Mouse (Mus musculus): Measurements from ENCODE around the gene Tnfsfm13.
"Not testable (repeated sequence)": the region's sequence is repeated elsewhere in the genome, so short reads cannot be mapped to it uniquely, and the experiment has no call there.

Tnfsfm13 gene

GRCm38 (mm10) chr11:69704613-69705010 is 8.7 kb upstream of the Tnfsfm13 start:
- DNase-seq (ENCODE audit: low spot score in 2 of 2) = no peak

DNA sequence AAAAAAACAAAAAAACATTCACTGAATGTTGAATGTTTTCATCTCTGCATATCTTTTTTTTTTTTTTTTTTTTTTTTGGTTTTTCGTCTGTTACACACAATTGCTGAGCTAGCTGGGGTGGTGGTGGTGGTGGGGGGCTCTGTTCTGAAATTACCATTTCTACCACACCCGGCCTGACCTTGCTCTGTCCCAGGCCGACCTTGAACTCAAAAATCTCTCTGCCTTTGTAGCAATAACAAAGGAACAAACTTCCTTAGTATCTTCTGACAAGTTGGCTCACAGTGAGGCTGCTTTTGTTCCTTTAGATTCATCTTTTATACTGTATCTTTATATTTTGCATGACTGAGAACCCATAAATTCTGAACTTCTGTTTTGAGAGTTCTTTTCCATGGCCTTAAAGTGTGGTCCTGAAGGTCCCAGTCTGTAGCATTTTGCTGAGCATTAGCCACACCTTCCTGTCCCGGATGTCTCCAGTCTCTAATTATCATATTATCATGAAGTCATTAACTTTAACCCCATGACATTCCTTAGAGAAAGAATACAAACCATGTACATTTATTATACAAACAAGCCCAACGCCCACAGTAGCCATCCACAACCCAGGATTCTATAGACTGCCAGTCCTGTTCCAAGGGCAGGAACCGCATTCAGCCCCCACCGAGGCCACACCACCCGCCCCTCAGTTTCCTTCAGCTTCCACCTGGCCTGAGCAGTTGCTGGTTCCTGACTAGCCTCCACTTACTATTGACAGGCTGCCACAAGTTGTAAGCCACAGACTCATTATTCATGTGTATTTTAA is 8.1 kb upstream of the Tnfsfm13 start:
- no peak for DNase-seq (ENCODE audit: low spot score in 2 of 2)

DNA sequence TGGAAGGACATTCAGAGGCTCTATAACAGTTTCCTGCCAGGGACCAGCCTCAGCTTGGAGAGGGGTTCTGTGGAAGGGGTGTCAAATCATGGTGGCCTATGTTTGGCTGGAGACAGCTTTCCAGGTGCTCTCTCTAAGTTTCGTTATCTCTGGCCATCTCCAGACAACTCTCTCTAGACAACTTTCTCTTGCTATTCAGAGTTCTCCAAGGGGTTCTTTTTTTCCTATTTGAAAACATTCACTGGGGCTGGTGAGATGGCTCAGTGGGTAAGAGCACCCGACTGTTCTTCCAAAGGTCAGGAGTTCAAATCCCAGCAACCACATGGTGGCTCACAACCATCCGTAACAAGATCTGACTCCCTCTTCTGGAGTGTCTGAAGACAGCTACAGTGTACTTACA is 7.5 kb upstream of the Tnfsfm13 start:
- DNase-seq (ENCODE audit: low spot score in 2 of 2) = not testable (repeated sequence)

DNA sequence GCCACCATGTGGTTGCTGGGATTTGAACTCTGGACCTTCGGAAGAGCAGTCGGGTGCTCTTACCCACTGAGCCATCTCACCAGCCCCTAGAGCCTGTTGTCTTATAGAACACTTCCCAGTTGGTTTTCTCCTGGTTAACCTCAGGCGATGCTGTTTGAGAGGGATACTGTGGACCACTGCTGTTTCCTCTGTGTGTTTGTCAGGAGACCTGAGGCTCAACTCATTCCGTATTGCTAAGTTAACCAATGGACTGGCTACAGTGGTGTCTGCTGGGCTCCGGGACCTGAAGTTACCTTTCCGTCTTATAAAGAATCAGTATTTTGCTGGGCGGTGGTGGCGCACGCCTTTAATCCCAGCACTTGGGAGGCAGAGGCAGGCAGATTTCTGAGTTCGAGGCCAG is 7.0 kb upstream of the Tnfsfm13 start:
- DNase-seq (ENCODE audit: low spot score in 2 of 2) = not testable (repeated sequence)

GRCm38 (mm10) chr11:69699595-69699994 is 3.7 kb upstream of the Tnfsfm13 start:
- no peak for DNase-seq (ENCODE audit: low spot score in 2 of 2)

- DNase-seq (ENCODE audit: low spot score in 2 of 2) = no peak
Observed at GRCm38 (mm10) chr11:69698574-69698973, 2.7 kb upstream of the Tnfsfm13 start.

DNA sequence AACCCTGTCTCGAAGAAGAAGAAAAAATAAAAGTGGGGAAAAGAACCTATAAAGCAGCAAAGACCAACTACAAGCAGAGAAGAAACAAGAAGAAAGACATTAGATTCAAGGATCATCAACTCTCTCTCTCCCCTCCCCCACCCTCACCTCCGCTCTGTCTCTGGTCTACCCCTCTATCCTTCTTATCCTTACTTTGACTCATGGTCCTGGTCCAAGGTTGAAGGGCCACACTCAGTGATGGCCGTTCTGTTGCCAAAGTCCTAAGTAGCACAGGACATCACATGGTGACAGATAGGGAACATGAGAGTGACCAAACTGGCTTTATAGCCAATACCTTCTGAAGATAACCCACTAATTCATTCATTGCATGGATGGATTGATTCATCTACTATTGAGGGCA is 1.5 kb upstream of the Tnfsfm13 start:
- no peak for DNase-seq (ENCODE audit: low spot score in 2 of 2)

GRCm38 (mm10) chr11:69695046-69695360 is 895 bp downstream of the Tnfsfm13 start:
- DNase-seq (ENCODE audit: low spot score in 2 of 2) = no peak

DNA sequence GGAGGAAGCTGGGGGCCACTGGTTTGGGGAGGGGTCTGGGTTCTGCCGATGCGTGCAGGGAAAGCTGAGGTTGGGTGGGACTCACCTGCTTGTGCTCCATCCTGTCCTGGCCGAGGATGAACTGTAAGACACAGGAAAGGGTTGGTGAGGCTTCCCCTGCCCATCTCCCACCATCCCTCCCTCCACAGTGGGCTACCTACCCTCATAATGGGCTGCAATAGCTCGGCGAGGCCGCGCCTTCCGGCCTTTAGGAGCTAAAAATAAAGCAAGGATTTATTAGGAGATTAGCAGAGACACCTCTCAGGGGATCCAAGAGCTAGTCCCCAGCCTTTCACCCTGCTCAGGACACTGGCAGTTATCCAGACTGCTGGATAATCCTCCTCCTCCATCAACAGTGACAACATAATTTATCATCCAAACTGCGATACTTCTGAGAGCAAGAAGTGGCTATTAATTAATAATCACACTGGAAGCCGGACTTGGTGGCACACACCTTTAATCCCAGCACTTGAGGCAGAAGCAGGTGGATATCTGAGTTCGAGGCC is 2.4 kb downstream of the Tnfsfm13 start:
- DNase-seq (ENCODE audit: low spot score in 2 of 2) = no peak

DNA sequence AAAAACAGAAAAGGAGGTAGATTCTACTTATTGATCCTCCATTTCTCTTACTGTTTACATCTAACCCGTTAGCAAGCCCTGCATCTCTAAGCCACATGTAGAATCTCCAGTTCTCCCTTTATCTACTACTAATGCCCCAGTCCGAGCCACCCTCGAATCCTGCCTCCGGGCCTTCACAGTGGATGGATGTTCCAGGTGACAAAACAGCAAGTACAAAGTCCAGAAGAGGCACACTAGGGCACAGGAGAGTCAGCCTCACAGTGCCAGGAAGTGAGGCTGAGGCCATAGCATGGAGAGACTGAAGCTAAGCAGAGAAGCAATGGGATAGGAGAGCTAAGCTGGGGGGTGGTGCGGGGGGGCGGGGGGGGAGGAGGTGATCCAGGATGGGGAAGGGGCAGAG is 3.0 kb downstream of the Tnfsfm13 start:
- DNase-seq (ENCODE audit: low spot score in 2 of 2) = no peak

DNA sequence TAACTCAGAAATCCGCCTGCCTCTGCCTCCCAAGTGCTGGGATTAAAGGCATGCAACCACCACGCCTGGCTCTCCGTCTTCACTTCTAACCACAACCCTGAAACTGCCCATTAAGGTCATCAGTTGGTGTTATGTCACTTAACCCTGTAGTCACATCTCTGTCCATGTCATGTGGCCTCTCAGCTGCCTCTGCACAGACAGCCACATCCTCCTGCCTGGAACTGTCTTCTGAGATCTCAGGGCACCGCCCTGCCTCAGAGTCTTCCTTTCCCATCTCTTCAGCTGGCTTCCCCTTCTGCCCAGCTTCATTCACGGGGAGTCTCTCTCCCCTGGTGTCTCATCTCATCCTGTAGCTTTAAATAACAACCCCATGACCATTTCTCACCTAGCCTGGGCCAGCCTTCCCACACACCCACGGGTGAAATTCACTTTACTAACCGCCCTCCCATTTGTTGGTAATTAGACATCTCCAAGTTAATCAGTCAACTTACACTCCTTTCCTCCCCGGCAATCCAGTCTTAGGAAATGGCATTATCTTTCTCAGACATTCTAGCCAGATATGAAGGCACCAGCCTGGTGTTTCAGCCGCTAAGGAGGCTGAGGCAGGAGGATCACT is 3.6 kb downstream of the Tnfsfm13 start:
- DNase-seq (ENCODE audit: low spot score in 2 of 2) = no peak

GRCm38 (mm10) chr11:69689891-69690290 is 6.0 kb downstream of the Tnfsfm13 start:
- no peak for DNase-seq (ENCODE audit: low spot score in 2 of 2)

- DNase-seq (ENCODE audit: low spot score in 2 of 2) = no peak
Observed at GRCm38 (mm10) chr11:69687061-69687460, 8.8 kb downstream of the Tnfsfm13 start.

DNA sequence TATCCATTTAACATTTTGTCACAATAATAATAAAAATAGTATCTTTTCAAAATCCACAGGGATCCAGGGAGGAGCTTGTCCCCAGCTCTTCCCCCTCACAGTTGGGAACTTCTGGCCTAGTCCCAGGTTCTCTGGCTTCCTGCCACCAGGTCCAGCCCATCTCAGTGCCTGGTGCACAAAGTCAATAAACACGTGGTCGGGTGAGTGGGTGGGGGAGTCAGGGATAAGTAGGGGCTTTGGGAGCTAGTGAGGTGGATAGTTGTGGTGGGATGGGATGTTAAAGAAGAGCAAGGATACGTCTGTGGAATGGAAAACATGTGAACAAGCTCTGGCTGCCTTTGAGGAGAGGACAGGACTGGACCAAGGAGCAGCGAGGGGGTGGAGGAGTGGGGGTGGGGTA is 9.5 kb downstream of the Tnfsfm13 start:
- no peak for DNase-seq (ENCODE audit: low spot score in 2 of 2)

DNA sequence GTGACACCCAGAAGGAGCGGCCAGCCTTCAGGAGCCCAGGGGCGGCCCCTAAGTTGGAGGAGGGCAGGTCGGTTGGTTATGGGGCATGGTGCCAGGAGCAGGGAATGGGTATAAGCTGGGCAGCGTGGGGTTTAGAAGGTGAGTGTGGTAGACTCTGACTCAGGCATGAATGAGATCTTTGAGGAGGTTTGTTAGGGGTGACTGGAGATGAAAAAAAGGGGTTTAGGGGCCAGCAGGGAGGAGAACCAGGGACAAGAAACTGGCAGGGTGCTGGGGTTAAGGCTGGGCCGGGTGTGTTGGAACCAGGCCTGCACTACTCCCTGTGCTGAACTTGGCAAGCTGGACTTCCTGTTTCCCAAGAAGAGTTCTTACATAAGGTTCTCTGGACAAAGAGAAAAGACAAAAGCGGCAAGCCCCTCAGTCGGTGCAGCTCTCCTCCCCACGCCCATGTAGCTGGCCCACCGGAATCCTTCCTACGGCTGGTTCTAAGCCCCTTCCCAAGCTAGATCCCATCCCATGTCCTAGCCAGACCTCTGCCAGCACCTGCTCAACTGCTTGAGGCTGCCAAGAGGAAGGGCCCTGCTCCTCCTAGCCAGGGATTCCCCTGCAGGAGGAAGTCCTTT is 10.3 kb downstream of the Tnfsfm13 start, which contains the start of gene Tnfsf13:
Tnfsf13 (minus strand) TSS at position 259 of the 623 bp plus-strand sequence.
- DNase-seq (ENCODE audit: low spot score in 2 of 2) = peak; percentile 37 to 50

- DNase-seq (ENCODE audit: low spot score in 2 of 2) = no peak
Observed at GRCm38 (mm10) chr11:69684936-69685335, 11.0 kb downstream of the Tnfsfm13 start.

- no peak for DNase-seq (ENCODE audit: low spot score in 2 of 2)
Observed at GRCm38 (mm10) chr11:69684128-69684745, 11.7 kb downstream of the Tnfsfm13 start.

DNA sequence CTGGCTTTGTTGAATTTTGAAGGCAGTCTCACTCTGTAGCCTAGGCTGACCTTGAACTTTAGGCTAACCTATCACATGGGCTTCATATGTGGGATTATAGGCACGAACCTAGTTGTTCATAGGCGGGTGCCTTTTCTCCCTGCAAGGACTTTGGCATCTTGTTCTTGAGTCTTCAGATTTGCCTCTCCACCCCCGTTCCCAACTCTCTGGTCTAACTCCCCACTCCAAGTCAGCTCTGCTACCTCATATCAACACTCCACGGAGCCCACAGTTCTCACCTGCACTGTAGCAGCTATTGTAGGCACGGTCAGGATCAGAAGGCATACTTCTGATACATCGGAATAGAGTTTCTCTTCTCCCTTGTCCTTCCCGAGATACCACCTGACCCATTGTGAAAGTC is 12.3 kb downstream of the Tnfsfm13 start:
- DNase-seq (ENCODE audit: low spot score in 2 of 2) = no peak

DNA sequence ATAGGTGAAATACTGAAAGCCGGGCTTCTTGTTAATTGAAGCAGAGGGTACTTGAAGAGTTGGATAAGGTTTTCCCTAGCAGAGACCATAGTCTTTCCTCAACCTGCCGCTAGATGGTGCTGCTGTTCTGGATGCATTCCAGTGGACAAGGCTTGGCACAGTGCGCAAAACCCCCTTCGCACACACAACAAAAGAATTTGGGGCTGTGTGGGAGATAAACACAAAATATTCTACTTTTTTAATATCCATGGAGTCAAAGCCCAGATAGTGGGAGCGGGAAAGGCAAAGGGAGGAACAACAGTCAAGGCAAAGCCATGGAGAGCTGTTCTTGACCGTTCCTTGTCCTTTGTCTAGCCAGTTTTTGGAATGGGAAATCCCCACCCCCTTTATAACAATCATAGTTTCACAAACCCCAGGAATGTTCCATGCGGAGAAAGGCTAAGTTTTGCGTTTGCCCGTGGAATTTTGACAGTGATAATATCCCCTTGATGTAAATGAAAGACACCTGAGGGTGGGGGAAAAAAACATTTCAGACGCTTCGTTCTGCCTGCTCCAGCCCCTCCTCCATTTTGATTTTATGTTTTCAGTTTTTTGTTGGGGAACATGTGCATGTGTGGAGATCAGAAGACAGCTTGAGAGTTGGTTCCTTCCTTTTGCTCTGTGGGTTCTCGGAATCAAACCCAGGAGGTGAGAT is 12.9 kb downstream of the Tnfsfm13 start:
- DNase-seq (ENCODE audit: low spot score in 2 of 2) = peak; percentile 61 to 70

GRCm38 (mm10) chr11:69682209-69682839 is 13.6 kb downstream of the Tnfsfm13 start:
- DNase-seq (ENCODE audit: low spot score in 2 of 2) = no peak

All from right cerebral cortex, postnatal 36 days (tissue).